Mouse (Mus musculus) intestine, embryonic 16.5 days (tissue): Measurements from ENCODE around the gene Hepacam. TPM values are rescaled to one million over a fixed set of nuclear protein-coding genes. Genes with fewer than 3 reads are reported as not detected.

Experiments used
- ATAC-seq: fragments of 200-750 bp; cut with Nextera tagmentation; 2 replicates; pipeline ENCODE4 v1.8.0; 2017; ENCODE audit warnings: moderate TSS enrichment, moderate library complexity
- H3K27ac ChIP-seq: fragments of 300-500 bp; sonication (generic); 2 replicates; pipeline ENCODE4 v1.5.1; 2014; ENCODE audit warnings: mild to moderate bottlenecking, low read length
- H3K27me3 ChIP-seq: fragments of 300-500 bp; sonication (generic); replicated peaks from 2 replicates; pipeline ENCODE4 v1.6.1; 2014; ENCODE audit warnings: low read length, control low read depth, mixed read lengths; ENCODE audit not compliant: control insufficient read depth, insufficient read depth
- H3K36me3 ChIP-seq: fragments of 300-500 bp; sonication (generic); 2 replicates; pipeline ENCODE4 v1.6.1; 2014; ENCODE audit warnings: low read length, control low read depth; ENCODE audit not compliant: control insufficient read depth, insufficient read depth
- H3K4me1 ChIP-seq: fragments of 300-500 bp; sonication (generic); 2 replicates; pipeline ENCODE4 v1.6.1; 2014; ENCODE audit warnings: low read length, control low read depth, mixed read lengths; ENCODE audit not compliant: control insufficient read depth, insufficient read depth
- H3K4me2 ChIP-seq: fragments of 300-500 bp; sonication (generic); 2 replicates; pipeline ENCODE4 v1.6.1; 2014; ENCODE audit warnings: low read depth, low read length, control low read depth
- H3K4me3 ChIP-seq: fragments of 300-500 bp; sonication (generic); 2 replicates; pipeline ENCODE4 v1.5.1; 2014; ENCODE audit warnings: mild to moderate bottlenecking, low read length
- H3K9ac ChIP-seq: fragments of 300-500 bp; sonication (generic); 2 replicates; pipeline ENCODE4 v1.6.1; 2014; ENCODE audit warnings: low read depth, low read length
- H3K9me3 ChIP-seq: fragments of 300-500 bp; sonication (generic); 2 replicates; pipeline ENCODE4 v1.6.1; 2016; ENCODE audit warnings: low read length, control low read depth; ENCODE audit not compliant: control insufficient read depth
- WGBS: fragments of 180-500 bp; shearing (Covaris S2); extraction: QIAGEN DNeasy Blood & Tissue Kit; methylation state at CpG from one replicate; pipeline ENCODE4 v1.1.7; 2014; 5-methylcytosine and 5-hydroxymethylcytosine counted together
- polyA plus RNA-seq: library from polyadenylated mRNA; unstranded; fragments of >200 nt; fragmentation: Nextera tagmentation; extraction: Ambion mirVana; gene quantifications from 2 replicates; pipeline ENCODE4 v1.2.1, GENCODE M21; 2015

Hepacam gene
- polyA plus RNA-seq, 1 experiment from 2014 or later: 0.05 TPM

- no peaks in the 10 kb centered on the region for H3K36me3 ChIP-seq
- H3K27ac ChIP-seq: no peak overlapping the region
- ATAC-seq: no peak
- WGBS: 77% methylated on average over 7 of the region's 7 CpGs
- no peak overlapping the region for H3K4me3 ChIP-seq
- no peaks in the 10 kb centered on the region for H3K4me1 ChIP-seq
- H3K4me2 ChIP-seq: no peak overlapping the region
- no peak overlapping the region for H3K9ac ChIP-seq
- no peaks in the 10 kb centered on the region for H3K9me3 ChIP-seq
- no peaks in the 10 kb centered on the region for H3K27me3 ChIP-seq
Observed at GRCm38 (mm10) chr9:37358713-37359330, 8.3 kb upstream of the Hepacam start.

GRCm38 (mm10) chr9:37359331-37360220, 7.6 kb upstream of the Hepacam start:
- 0 out of 2 replicates have a peak, but pooled peaks have one; percentile 26 for ATAC-seq
- 50% methylated on average over 6 of the region's 6 CpGs for WGBS
- no peak overlapping the region for H3K27ac ChIP-seq
- H3K36me3 ChIP-seq: no peaks in the 10 kb centered on the region
- H3K27me3 ChIP-seq: no peaks in the 10 kb centered on the region
- no peak overlapping the region for H3K4me3 ChIP-seq
- no peak overlapping the region for H3K9ac ChIP-seq
- H3K4me2 ChIP-seq: no peak overlapping the region
- no peaks in the 10 kb centered on the region for H3K4me1 ChIP-seq
- no peaks in the 10 kb centered on the region for H3K9me3 ChIP-seq

GRCm38 (mm10) chr9:37362084-37362483, 5.1 kb upstream of the Hepacam start:
- H3K27me3 ChIP-seq: no peaks in the 10 kb centered on the region
- H3K9ac ChIP-seq: no peak overlapping the region
- H3K4me3 ChIP-seq: no peak overlapping the region
- H3K4me1 ChIP-seq: no peaks in the 10 kb centered on the region
- H3K27ac ChIP-seq: no peak overlapping the region
- H3K9me3 ChIP-seq: no peaks in the 10 kb centered on the region
- H3K4me2 ChIP-seq: no peak overlapping the region
- ATAC-seq: no peak
- H3K36me3 ChIP-seq: no peaks in the 10 kb centered on the region

- 72% methylated on average over 1 of the region's 1 CpGs for WGBS
- Histone ChIP-seq H3K4me1 (no peaks in the 10 kb centered on the region), H3K27me3 (no peaks in the 10 kb centered on the region), H3K9me3 (no peaks in the 10 kb centered on the region), H3K9ac (no peak overlapping the region), H3K27ac (no peak overlapping the region), H3K36me3 (no peaks in the 10 kb centered on the region), H3K4me3 (no peak overlapping the region), H3K4me2 (no peak overlapping the region)
- ATAC-seq: no peak
Observed at GRCm38 (mm10) chr9:37362881-37363280, 4.3 kb upstream of the Hepacam start.

GRCm38 (mm10) chr9:37363551-37363950, 3.6 kb upstream of the Hepacam start:
- ATAC-seq: no peak
- Histone ChIP-seq H3K9me3 (no peaks in the 10 kb centered on the region), H3K36me3 (no peaks in the 10 kb centered on the region), H3K4me1 (no peaks in the 10 kb centered on the region), H3K9ac (no peak overlapping the region), H3K27ac (no peak overlapping the region), H3K27me3 (no peaks in the 10 kb centered on the region), H3K4me2 (no peak overlapping the region), H3K4me3 (no peak overlapping the region)
- WGBS: 67% methylated on average over 3 of the region's 3 CpGs

GRCm38 (mm10) chr9:37364392-37364791, 2.8 kb upstream of the Hepacam start:
- no peaks in the 10 kb centered on the region for H3K36me3 ChIP-seq
- no peak overlapping the region for H3K9ac ChIP-seq
- no peaks in the 10 kb centered on the region for H3K27me3 ChIP-seq
- H3K4me2 ChIP-seq: no peak overlapping the region
- no peak for ATAC-seq
- no peak overlapping the region for H3K27ac ChIP-seq
- 80% methylated on average over 3 of the region's 3 CpGs for WGBS
- 0 out of 2 replicates have a peak, but pooled peaks cover 2% of the 10 kb centered on the region for H3K4me1 ChIP-seq
- H3K9me3 ChIP-seq: no peaks in the 10 kb centered on the region
- no peak overlapping the region for H3K4me3 ChIP-seq

GRCm38 (mm10) chr9:37365706-37366105, 1.4 kb upstream of the Hepacam start:
- no peak overlapping the region for H3K4me2 ChIP-seq
- H3K4me3 ChIP-seq: no peak overlapping the region
- ATAC-seq: peak; percentile 63
- 0 out of 2 replicates have a peak, but pooled peaks cover 2% of the 10 kb centered on the region for H3K4me1 ChIP-seq
- no peaks in the 10 kb centered on the region for H3K9me3 ChIP-seq
- H3K27me3 ChIP-seq: no peaks in the 10 kb centered on the region
- H3K9ac ChIP-seq: no peak overlapping the region
- 45% methylated on average over 5 of the region's 5 CpGs for WGBS
- H3K36me3 ChIP-seq: no peaks in the 10 kb centered on the region
- no peak overlapping the region for H3K27ac ChIP-seq

GRCm38 (mm10) chr9:37368081-37368830, 1.1 kb downstream of the Hepacam start:
- no peak overlapping the region for H3K4me3 ChIP-seq
- H3K27ac ChIP-seq: peak overlapping the region; percentile 58
- H3K27me3 ChIP-seq: no peaks in the 10 kb centered on the region
- 0 out of 2 replicates have a peak, but pooled peaks cover 2% of the 10 kb centered on the region for H3K4me1 ChIP-seq
- H3K9me3 ChIP-seq: no peaks in the 10 kb centered on the region
- 56% methylated on average over 11 of the region's 11 CpGs for WGBS
- no peaks in the 10 kb centered on the region for H3K36me3 ChIP-seq
- no peak overlapping the region for H3K4me2 ChIP-seq
- ATAC-seq: peak; percentile 78
- H3K9ac ChIP-seq: no peak overlapping the region

GRCm38 (mm10) chr9:37368860-37369259, 1.7 kb downstream of the Hepacam start:
- H3K27me3 ChIP-seq: no peaks in the 10 kb centered on the region
- no peak overlapping the region for H3K4me2 ChIP-seq
- peak; percentile 47 for ATAC-seq
- H3K36me3 ChIP-seq: no peaks in the 10 kb centered on the region
- no peak overlapping the region for H3K4me3 ChIP-seq
- peak overlapping the region; percentile 58 for H3K27ac ChIP-seq
- 72% methylated on average over 8 of the region's 8 CpGs for WGBS
- no peaks in the 10 kb centered on the region for H3K9me3 ChIP-seq
- H3K9ac ChIP-seq: no peak overlapping the region
- 0 out of 2 replicates have a peak, but pooled peaks cover 2% of the 10 kb centered on the region for H3K4me1 ChIP-seq
